Mouse (Mus musculus) erythroblast, embryonic 14.5 days (primary cell): ENCODE data around the gene Rab7b. TPM values are rescaled to one million over a fixed set of nuclear protein-coding genes. Genes with fewer than 3 reads are reported as not detected.

Experiments
- H3K27me3 ChIP-seq: 2 replicates; pipeline ENCODE4 v1.6.1; 2012; ENCODE audit warnings: inconsistent platforms; ENCODE audit not compliant: control insufficient read depth
- H3K36me3 ChIP-seq: 2 replicates; pipeline ENCODE4 v1.6.1; 2012; ENCODE audit warnings: mild to moderate bottlenecking, inconsistent platforms; ENCODE audit not compliant: control insufficient read depth
- H3K4me1 ChIP-seq: 2 replicates; pipeline ENCODE4 v1.6.1; 2012; ENCODE audit warnings: inconsistent platforms; ENCODE audit not compliant: control insufficient read depth
- H3K4me3 ChIP-seq: replicated peaks from 2 replicates; pipeline ENCODE3; 2012; ENCODE audit warnings: moderate library complexity, mild to moderate bottlenecking, inconsistent platforms
- H3K9me3 ChIP-seq: 2 replicates; pipeline ENCODE4 v1.6.1; 2012; ENCODE audit warnings: low read length, inconsistent platforms, mixed read lengths; ENCODE audit not compliant: control insufficient read depth
- GATA1 ChIP-seq: IDR thresholded peaks from 2 replicates; pipeline ENCODE4 v1.6.1; 2012; ENCODE audit warnings: low read length, inconsistent platforms, mixed read lengths
- TAL1 ChIP-seq: IDR thresholded peaks from 3 replicates; pipeline ENCODE4 v1.6.1; 2012; ENCODE audit warnings: low read length, inconsistent platforms, mixed read lengths
- polyA plus RNA-seq: library from polyadenylated mRNA; stranded (reverse); fragments of >175 nt; gene quantifications from 2 replicates; pipeline ENCODE4 v1.2.3, GENCODE M21; 2012

Rab7b gene
- polyA plus RNA-seq, 1 experiment: not detected

DNA sequence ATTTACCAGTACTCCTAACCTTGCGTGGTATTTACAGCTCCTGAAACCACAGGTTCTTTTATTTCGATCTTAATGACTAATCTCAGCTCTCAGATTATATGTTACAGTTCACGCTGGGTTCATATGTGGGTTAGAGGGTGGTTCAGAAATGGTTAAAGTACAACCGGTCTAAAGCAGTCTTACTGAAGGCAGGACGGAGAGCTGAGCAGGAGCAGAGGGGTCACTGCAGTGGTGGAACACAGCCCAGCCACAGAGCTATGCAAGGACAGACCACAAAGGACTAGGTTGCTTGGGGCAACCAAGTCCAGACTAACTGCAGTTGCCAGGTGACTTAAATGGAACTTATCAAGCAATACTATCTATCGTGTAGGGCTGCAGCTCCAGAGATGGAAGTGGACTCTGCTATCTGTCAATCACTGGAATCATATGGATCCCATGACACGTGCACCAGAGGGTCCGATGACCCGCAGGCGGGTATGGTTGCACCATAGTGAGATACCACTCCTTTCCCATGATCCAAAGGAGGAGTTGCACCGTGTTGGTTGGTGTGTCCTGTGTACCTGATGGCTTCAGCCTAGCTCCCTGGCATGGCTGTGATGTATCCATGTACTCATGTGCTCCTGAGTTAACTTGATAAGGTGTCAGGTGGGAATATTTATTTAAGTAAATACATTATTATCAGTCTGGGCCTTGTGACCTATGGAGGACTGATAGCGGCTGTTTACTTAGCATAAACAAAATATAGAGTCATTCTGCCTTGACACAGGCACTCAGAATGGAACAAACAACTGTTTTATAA lies 42.3 kb downstream of the Rab7b start:
- no peak for TF ChIP-seq TAL1
- TF ChIP-seq GATA1: no peak
- peaks cover 3% of the 10 kb centered on the region for H3K27me3 ChIP-seq
- H3K36me3 ChIP-seq: no peaks in the 10 kb centered on the region

DNA sequence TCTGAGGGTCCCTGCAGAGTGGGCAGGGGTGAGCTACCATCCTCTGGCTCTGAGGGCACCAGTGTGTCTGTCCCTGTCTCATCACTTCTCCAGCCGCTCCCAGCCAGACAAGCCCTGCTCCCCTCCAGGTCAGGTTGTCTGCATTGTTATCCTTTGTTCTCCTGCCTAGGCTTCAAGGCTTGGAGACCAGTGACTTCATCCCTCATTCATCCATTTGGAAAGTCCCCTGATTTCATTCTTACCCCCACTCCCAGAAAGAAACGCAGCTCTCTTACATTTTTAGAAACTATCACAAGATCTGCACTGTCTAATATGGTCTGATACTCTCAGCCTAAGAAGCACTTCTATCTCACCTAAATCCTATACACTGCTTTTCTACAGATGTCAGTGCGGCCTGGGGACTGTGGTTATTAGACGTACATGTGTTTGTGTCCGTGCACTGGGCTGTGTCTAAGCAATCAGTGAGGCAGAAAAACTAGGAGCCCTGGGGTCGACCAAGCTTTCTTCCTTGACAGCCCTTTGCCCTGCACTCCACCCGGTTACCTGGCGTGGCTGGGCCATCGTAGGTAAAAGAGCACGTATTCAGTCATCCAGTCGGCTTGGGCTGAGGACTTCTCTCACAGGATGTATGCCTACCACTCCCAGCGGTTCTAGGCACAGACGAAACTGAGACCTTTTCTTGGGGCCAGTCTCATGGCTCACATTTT lies 45.1 kb downstream of the Rab7b start:
- Histone ChIP-seq H3K36me3 (no peaks in the 10 kb centered on the region), H3K4me3 (no peak overlapping the region), H3K9me3 (no peaks in the 10 kb centered on the region), H3K27me3 (peaks cover 13% of the 10 kb centered on the region), H3K4me1 (peaks cover 3% of the 10 kb centered on the region)
- no peak for TF ChIP-seq TAL1
- no peak for TF ChIP-seq GATA1

More for the DNA sequence above, 42.3 kb downstream of the Rab7b start:
- Histone ChIP-seq H3K4me3 (no peak overlapping the region), H3K9me3 (no peaks in the 10 kb centered on the region), H3K4me1 (no peaks in the 10 kb centered on the region)

DNA sequence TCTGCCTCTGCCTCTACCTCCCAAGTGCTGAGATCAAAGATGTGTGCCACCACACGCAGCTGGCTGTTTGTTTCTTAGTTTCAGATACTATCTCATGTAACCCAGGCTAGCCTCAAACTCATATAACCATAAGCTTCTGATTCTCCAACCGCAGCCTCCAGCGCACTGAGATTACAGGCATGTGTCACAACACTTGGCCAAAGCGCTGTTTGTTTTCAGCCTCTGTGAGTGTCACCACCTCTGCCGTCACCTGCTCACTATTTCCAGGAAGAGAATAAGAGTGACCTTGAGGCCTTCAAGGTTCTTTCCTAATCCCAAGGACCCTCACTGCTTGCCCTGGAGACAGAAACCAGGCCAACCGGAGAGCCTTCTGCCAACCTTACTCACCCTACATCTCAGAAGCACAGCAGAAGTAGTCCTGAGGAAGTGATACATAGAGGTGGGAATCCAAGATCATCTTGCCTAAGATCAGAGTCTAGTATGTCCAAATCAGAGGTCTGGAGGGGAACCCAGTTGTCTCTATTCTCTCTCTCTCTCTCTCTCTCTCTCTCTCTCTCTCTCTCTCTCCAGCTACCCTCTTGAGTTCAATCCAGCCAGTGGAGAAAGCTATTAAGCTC lies 46.3 kb downstream of the Rab7b start:
- no peak for TF ChIP-seq GATA1
- TF ChIP-seq TAL1: no peak
- peaks cover 13% of the 10 kb centered on the region for H3K27me3 ChIP-seq
- no peak overlapping the region for H3K4me3 ChIP-seq
- H3K4me1 ChIP-seq: peaks cover 3% of the 10 kb centered on the region
- no peaks in the 10 kb centered on the region for H3K9me3 ChIP-seq
- no peaks in the 10 kb centered on the region for H3K36me3 ChIP-seq

DNA sequence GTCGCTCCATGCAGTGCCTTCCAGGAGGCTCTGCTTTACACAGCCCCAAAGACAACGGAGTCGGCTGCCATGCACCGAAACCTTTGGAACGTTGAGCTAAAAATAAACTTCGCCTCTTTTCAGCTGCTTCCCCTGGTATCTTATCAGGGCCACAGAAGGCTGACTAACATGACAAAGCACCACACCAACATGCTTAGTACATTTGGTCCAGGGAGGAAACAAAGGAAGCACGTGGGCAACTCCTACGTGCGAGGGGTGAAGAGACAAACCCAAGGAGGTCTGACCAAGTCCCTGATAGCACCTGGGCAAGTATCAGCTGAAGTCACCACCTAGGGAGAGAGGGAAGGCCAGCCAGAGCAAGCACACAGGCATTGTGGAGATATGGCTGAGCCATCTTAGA lies 48.0 kb downstream of the Rab7b start:
- H3K4me1 ChIP-seq: peaks cover 3% of the 10 kb centered on the region
- H3K27me3 ChIP-seq: peaks cover 13% of the 10 kb centered on the region
- H3K36me3 ChIP-seq: no peaks in the 10 kb centered on the region
- H3K9me3 ChIP-seq: no peaks in the 10 kb centered on the region
- H3K4me3 ChIP-seq: no peak overlapping the region
- TF ChIP-seq GATA1: no peak
- no peak for TF ChIP-seq TAL1

DNA sequence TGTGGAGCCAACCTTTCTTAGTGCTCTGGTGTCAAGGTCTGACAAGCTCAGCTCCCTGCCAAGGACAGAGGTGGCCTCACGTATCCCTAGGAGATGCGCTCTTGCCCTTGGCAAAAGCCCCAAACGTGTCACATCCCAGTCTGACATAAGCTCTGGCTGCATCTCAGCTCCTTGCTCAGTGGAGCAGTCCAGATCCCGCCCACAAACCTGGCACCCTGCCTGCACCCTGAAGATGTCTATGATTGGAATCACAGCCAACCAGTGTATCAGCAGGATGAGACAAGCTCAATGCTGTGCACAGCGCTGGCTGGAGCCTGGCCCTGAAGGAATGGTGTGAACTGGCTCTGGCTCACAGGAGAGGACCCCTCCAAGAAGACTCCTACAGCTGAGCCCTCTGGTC lies 48.8 kb downstream of the Rab7b start:
- peaks cover 13% of the 10 kb centered on the region for H3K27me3 ChIP-seq
- no peaks in the 10 kb centered on the region for H3K9me3 ChIP-seq
- H3K4me1 ChIP-seq: peaks cover 3% of the 10 kb centered on the region
- H3K36me3 ChIP-seq: no peaks in the 10 kb centered on the region
- TF ChIP-seq TAL1: no peak
- TF ChIP-seq GATA1: no peak
- H3K4me3 ChIP-seq: no peak overlapping the region

DNA sequence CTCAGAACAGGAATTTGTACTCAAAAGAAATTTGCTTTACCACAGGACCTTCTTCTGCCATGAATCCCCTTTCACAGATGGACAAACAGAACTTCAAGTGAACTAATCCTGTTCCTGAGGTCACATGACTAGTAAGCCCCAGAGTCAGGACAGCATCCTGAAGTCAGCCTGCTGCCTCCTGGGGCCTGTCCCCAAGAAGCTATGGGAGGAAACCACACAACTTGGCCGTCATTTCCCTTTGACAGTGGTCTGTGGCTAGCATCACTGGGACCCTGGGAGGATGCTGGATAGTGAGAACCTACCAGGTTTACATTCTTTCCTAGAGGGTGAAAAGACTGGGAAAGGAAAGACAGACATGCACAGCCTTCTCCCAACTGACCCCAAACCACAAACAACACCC lies 50.3 kb downstream of the Rab7b start:
- H3K4me1 ChIP-seq: peaks cover 3% of the 10 kb centered on the region

DNA sequence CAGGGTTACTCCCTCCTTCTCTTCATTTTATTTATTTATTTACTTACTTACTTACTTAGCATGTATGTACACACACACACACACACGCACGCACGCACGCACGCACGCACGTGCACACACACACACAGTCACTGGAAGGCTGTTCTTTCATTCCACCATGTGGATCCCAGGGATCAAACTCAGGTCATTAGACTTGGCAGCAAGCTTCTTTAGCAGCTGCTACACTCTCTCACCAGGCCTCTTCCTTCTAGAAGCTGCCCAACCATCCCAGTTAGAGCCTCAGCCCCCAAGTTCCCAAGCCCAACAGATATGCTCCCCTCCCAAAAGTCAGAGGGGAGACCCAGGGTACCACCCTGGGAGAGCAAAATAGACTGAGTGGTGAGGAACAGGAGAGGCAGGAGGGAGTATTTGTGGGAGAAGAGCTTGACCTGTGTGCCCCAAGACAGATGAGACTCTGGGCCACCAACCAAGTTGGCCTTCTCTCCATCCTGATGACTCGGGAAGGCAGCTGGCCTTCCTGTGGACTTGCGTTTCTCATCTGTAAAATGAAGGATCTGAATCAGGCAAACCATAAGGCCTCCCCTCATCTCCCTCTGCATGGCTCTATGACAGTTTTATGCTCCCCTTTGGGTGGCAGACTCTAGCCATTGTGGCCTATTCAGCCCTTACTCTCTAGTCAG lies 51.1 kb downstream of the Rab7b start:
- TF ChIP-seq GATA1 (no peak), TAL1 (no peak)
- Histone ChIP-seq H3K9me3 (no peaks in the 10 kb centered on the region), H3K4me3 (no peak overlapping the region), H3K36me3 (no peaks in the 10 kb centered on the region), H3K4me1 (peaks cover 3% of the 10 kb centered on the region), H3K27me3 (peaks cover 15% of the 10 kb centered on the region)

More for the DNA sequence above, 50.3 kb downstream of the Rab7b start:
- Histone ChIP-seq H3K9me3 (no peaks in the 10 kb centered on the region), H3K27me3 (peaks cover 15% of the 10 kb centered on the region), H3K4me3 (no peak overlapping the region), H3K36me3 (no peaks in the 10 kb centered on the region)
- TF ChIP-seq TAL1 (no peak), GATA1 (no peak)

DNA sequence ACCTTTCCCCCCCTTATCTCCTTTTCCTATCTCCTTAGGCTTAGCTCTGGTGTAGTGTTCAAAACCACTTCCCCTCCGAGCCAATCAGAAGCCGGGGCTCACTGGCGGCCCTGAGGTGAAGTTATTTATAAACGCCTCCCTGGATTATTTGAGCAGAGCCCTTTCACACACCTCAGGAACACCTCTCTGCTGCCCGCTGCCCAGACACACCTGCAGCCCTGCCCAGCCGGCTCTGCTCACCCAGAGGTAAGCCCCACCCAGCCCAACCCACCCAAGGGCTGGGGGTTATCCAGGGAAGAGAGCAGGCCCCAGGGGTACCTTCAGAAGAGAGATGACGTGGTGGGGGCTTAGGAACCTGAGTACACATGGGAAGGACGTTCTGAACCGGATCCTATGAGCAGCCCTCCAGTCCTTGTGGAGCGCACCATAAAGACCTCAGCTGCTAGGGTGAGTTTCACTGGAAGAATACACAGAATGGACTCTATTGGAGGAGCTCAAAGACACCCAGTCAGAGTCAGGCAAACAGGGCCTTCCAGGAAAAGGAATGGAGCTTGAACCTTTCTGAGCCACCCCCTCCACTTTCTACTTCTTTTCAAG lies 55.5 kb downstream of the Rab7b start, which contains the start of gene Slc26a9:
Gene Slc26a9 (plus strand): TSS at position 155 of the 597 bp plus-strand sequence.
- H3K4me3 ChIP-seq: no peak within 1 kb of the TSS
- no peak for TF ChIP-seq GATA1
- TF ChIP-seq TAL1: no peak
- H3K9me3 ChIP-seq: no peaks in the 10 kb centered on the region
- no peaks in the 10 kb centered on the region for H3K4me1 ChIP-seq
- 0 out of 2 replicates have a peak, but pooled peaks cover 2% of the 10 kb centered on the region for H3K27me3 ChIP-seq
- H3K36me3 ChIP-seq: no peaks in the 10 kb centered on the region
